Mouse (Mus musculus) heart, postnatal 0 days (tissue): ENCODE results near the gene Arhgef15. TPM values are rescaled to one million over a fixed set of nuclear protein-coding genes. Genes with fewer than 3 reads are reported as not detected.
A peak's percentile ranks its signal among the peaks of the same experiment; 100 is the strongest.
"Not testable (repeated sequence)": the region's sequence is repeated elsewhere in the genome, so short reads cannot be mapped to it uniquely, and the experiment has no call there.

Source experiments
- ATAC-seq: fragments of 200-750 bp; cut with Nextera tagmentation; 2 replicates; pipeline ENCODE4 v1.8.0; 2017; ENCODE audit warnings: low read depth, moderate number of reproducible peaks, moderate library complexity; ENCODE audit not compliant: insufficient read depth
- DNase-seq: peaks from one replicate; pipeline ENCODE4 v3.0.0-alpha.2; 2016; ENCODE audit warnings: low spot score
- H3K27ac ChIP-seq: fragments of 300-500 bp; sonication (generic); 2 replicates; pipeline ENCODE4 v1.5.1; 2014; ENCODE audit warnings: low read depth, mild to moderate bottlenecking
- H3K27me3 ChIP-seq: fragments of 300-500 bp; sonication (generic); 2 replicates; pipeline ENCODE4 v1.6.1; 2014; ENCODE audit warnings: low read length, mixed read lengths; ENCODE audit not compliant: control insufficient read depth, insufficient read depth
- H3K36me3 ChIP-seq: fragments of 300-500 bp; sonication (generic); replicated peaks from 2 replicates; pipeline ENCODE4 v1.6.1; 2014; ENCODE audit warnings: low read length, mixed read lengths; ENCODE audit not compliant: control insufficient read depth, insufficient read depth
- H3K4me1 ChIP-seq: fragments of 300-500 bp; sonication (generic); 2 replicates; pipeline ENCODE4 v1.6.1; 2014; ENCODE audit warnings: antibody characterized with exemption; ENCODE audit not compliant: control insufficient read depth, insufficient read depth
- H3K4me2 ChIP-seq: fragments of 300-500 bp; sonication (generic); 2 replicates; pipeline ENCODE4 v1.6.1; 2014; ENCODE audit warnings: low read depth, mild to moderate bottlenecking, low read length, moderate library complexity
- H3K4me3 ChIP-seq: fragments of 300-500 bp; sonication (generic); 2 replicates; pipeline ENCODE4 v1.5.1; 2014; ENCODE audit warnings: low read depth, low read length
- H3K9ac ChIP-seq: fragments of 300-500 bp; sonication (generic); replicated peaks from 2 replicates; pipeline ENCODE4 v1.6.1; 2014; ENCODE audit warnings: low read depth, low read length, mixed read lengths
- H3K9me3 ChIP-seq: fragments of 300-500 bp; sonication (generic); replicated peaks from 2 replicates; pipeline ENCODE4 v1.6.1; 2016; ENCODE audit warnings: low read length; ENCODE audit not compliant: control insufficient read depth
- CTCF ChIP-seq: IDR thresholded peaks from 2 replicates; pipeline ENCODE4 v1.5.1; 2016; ENCODE audit warnings: antibody characterized with exemption, control low read depth, low read depth
- EP300 ChIP-seq: IDR thresholded peaks from 2 replicates; pipeline ENCODE4 v1.6.1; 2016; ENCODE audit warnings: antibody characterized with exemption, low read depth
- WGBS: fragments of 180-500 bp; shearing (Covaris S2); extraction: QIAGEN DNeasy Blood & Tissue Kit; methylation state at CpG from one replicate; pipeline ENCODE4 v1.1.7; 2014; 5-methylcytosine and 5-hydroxymethylcytosine counted together
- polyA plus RNA-seq: library from polyadenylated mRNA; unstranded; fragments of >200 nt; fragmentation: Nextera tagmentation; extraction: Ambion mirVana; gene quantifications from 2 replicates; pipeline ENCODE4 v1.2.1, GENCODE M21; 2015
- total RNA-seq: library from RNA; depleted of rRNA; stranded (reverse); fragments of >200 nt; gene quantifications from 2 replicates; pipeline ENCODE4 v1.2.3, GENCODE M21; 2014; ENCODE audit warnings: low replicate concordance; rRNA removed

Arhgef15 gene
- 12.6 and 19.8 TPM in 2 replicates for total RNA-seq
- polyA plus RNA-seq, result 10.0 and 11.6 TPM in 2 replicates

GRCm38 (mm10) chr11:68957308-68957707 lies at the start of gene Arhgef15:
Gene Arhgef15 (minus strand): TSS chr11:68957480.
- DNase-seq, result no peak

GRCm38 (mm10) chr11:69006575-69006974 lies 49.3 kb upstream of the Arhgef15 start:
- not testable (repeated sequence) for DNase-seq, H3K4me1 ChIP-seq, ATAC-seq, H3K27me3 ChIP-seq, H3K4me2 ChIP-seq, H3K4me3 ChIP-seq, H3K9me3 ChIP-seq, H3K9ac ChIP-seq, H3K27ac ChIP-seq
- peaks cover 11% of the 10 kb centered on the region for H3K36me3 ChIP-seq

More at GRCm38 (mm10) chr11:68957308-68957707, at the start of gene Arhgef15:
- 0 out of 2 replicates have a peak, but pooled peaks cover 5% of the 10 kb centered on the region for H3K4me1 ChIP-seq
- H3K27ac ChIP-seq, result peak within 1 kb of the TSS; percentile 84
- peak within 1 kb of the TSS; percentile 69 for H3K4me2 ChIP-seq
- TF ChIP-seq EP300 (no peak), CTCF (no peak)
- H3K36me3 ChIP-seq, result no peaks in the 10 kb centered on the region
- peak within 1 kb of the TSS; percentile 48 for H3K4me3 ChIP-seq
- peak within 1 kb of the TSS; percentile 46 for H3K9ac ChIP-seq
- 36% methylated on average over 8 of the region's 8 CpGs for WGBS
- 0 out of 2 replicates have a peak, but pooled peaks cover 8% of the 10 kb centered on the region for H3K27me3 ChIP-seq
- 0 out of 2 replicates have a peak, but pooled peaks have one; percentile 18 for ATAC-seq
- no peaks in the 10 kb centered on the region for H3K9me3 ChIP-seq

GRCm38 (mm10) chr11:69005193-69005592 lies 47.9 kb upstream of the Arhgef15 start:
- DNase-seq (no peak), ATAC-seq (no peak)
- TF ChIP-seq EP300 (no peak), CTCF (no peak)
- peaks cover 24% of the 10 kb centered on the region for H3K36me3 ChIP-seq
- WGBS, result 80% methylated on average over 7 of the region's 7 CpGs
- no peak overlapping the region for H3K9ac ChIP-seq
- no peak overlapping the region for H3K4me3 ChIP-seq
- H3K4me1 ChIP-seq, result 0 out of 2 replicates have a peak, but pooled peaks cover 5% of the 10 kb centered on the region
- no peaks in the 10 kb centered on the region for H3K27me3 ChIP-seq
- no peaks in the 10 kb centered on the region for H3K9me3 ChIP-seq
- no peak overlapping the region for H3K4me2 ChIP-seq
- H3K27ac ChIP-seq, result no peak overlapping the region

- DNase-seq (no peak), ATAC-seq (no peak)
- 41% methylated on average over 4 of the region's 4 CpGs for WGBS
- H3K9me3 ChIP-seq, result no peaks in the 10 kb centered on the region
- H3K4me3 ChIP-seq, result no peak overlapping the region
- H3K9ac ChIP-seq, result no peak overlapping the region
- H3K27me3 ChIP-seq, result no peaks in the 10 kb centered on the region
- 0 out of 2 replicates have a peak, but pooled peaks cover 5% of the 10 kb centered on the region for H3K4me1 ChIP-seq
- TF ChIP-seq EP300, result no peak
- TF ChIP-seq CTCF, result peak; percentile 22
- no peak overlapping the region for H3K4me2 ChIP-seq
- H3K27ac ChIP-seq, result no peak overlapping the region
- H3K36me3 ChIP-seq, result peaks cover 38% of the 10 kb centered on the region
Measured at GRCm38 (mm10) chr11:69003592-69003991, 46.3 kb upstream of the Arhgef15 start.

- H3K27me3 ChIP-seq, H3K4me2 ChIP-seq, H3K4me1 ChIP-seq, H3K4me3 ChIP-seq, H3K9me3 ChIP-seq, DNase-seq, ATAC-seq, H3K27ac ChIP-seq, H3K9ac ChIP-seq: not testable (repeated sequence)
- 90% methylated on average over 4 of the region's 4 CpGs for WGBS
- H3K36me3 ChIP-seq, result peaks cover 46% of the 10 kb centered on the region
Measured at GRCm38 (mm10) chr11:69002782-69003181, 45.5 kb upstream of the Arhgef15 start.

GRCm38 (mm10) chr11:68997080-68997479 lies 39.8 kb upstream of the Arhgef15 start:
- WGBS, result 84% methylated on average over 4 of the region's 4 CpGs
- H3K36me3 ChIP-seq, result peaks cover 82% of the 10 kb centered on the region
- H3K27ac ChIP-seq, result no peak overlapping the region
- no peak overlapping the region for H3K9ac ChIP-seq
- no peaks in the 10 kb centered on the region for H3K9me3 ChIP-seq
- no peaks in the 10 kb centered on the region for H3K4me1 ChIP-seq
- TF ChIP-seq EP300, result no peak
- no peak for TF ChIP-seq CTCF
- DNase-seq (no peak), ATAC-seq (no peak)
- no peaks in the 10 kb centered on the region for H3K27me3 ChIP-seq
- H3K4me2 ChIP-seq, result no peak overlapping the region
- H3K4me3 ChIP-seq, result no peak overlapping the region
